Comparison of ENCODE assay signal across 10 mouse cellular contexts in the genomic region with DNA sequence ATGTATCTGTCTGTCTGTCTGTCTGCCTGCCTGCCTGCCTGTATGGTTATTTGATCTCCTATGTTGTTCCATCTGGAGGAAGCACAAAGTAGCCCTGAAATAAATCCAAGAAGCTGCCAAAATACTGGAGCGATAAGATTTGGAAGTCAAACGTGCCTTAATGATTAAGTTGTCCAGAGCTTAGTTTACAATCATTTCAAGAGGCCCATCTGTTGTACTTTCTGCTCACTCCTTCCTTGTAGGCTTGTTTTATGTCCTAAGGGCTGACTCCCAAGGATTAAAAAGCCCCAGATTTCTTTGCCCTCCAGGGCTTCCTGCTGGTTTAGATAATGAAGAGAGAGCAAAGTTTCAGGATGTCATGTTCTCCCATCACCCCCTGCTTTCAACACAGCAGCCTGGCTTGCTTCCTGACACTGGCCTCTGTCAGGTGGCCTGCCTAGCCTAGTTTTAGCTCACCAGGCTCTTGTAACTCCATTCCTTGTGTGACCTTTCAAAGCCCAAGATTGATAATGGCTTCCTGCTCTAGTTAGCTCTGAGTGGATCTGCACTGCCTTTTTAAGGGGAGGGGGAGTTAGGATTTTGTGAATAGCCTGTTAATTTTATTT.
A peak's percentile ranks its signal among the peaks of the same experiment; 100 is the strongest.
DNase-seq lines count a peak whose midpoint lies in the region; ATAC-seq and TF ChIP-seq lines count a peak whose summit lies in the region.
"Had no signal": no experiment of that assay in that cellular context is flagged by ENCODE, and none has a peak within 500 bp of the region (broad histone marks: within the 10 kb centered on the region; RNA-seq: fewer than 3 reads in every experiment).

No protein-coding gene starts in this region.

- no peak overlapping the region for H3K9ac ChIP-seq in lung, embryonic 14.5 days
- H3K9ac ChIP-seq in heart, embryonic 14.5 days (ENCODE audit: low read length): no peak overlapping the region
- H3K9ac ChIP-seq in midbrain, embryonic 16.5 days (ENCODE audit: low read depth, low read length): no peak overlapping the region
- no peak overlapping the region for H3K9ac ChIP-seq in midbrain, embryonic 13.5 days (replicated peaks)

- peak overlapping the region; percentile 79; the same call in 1 of the 2 replicates for H3K27ac ChIP-seq in lung, embryonic 14.5 days (ENCODE audit: low read depth)
- peak overlapping the region; percentile 43 to 64 for H3K27ac ChIP-seq in heart, embryonic 14.5 days (replicated peaks in 1 of 2; ENCODE audit: control insufficient read depth in 1 of 2, insufficient read depth in 1 of 2, low read depth in 2 of 2, low read length in 2 of 2)
- no peak overlapping the region for H3K27ac ChIP-seq in midbrain, embryonic 16.5 days (ENCODE audit: low read length)
- no peak overlapping the region for H3K27ac ChIP-seq in midbrain, embryonic 13.5 days

- no peak overlapping the region for H3K4me2 ChIP-seq in lung, embryonic 14.5 days
- no peak overlapping the region for H3K4me2 ChIP-seq in heart, embryonic 14.5 days (ENCODE audit: low read length)
- no peak overlapping the region for H3K4me2 ChIP-seq in midbrain, embryonic 16.5 days (ENCODE audit: low read length)
- H3K4me2 ChIP-seq in midbrain, embryonic 13.5 days (replicated peaks): no peak overlapping the region

- H3K36me3 ChIP-seq in lung, embryonic 14.5 days (ENCODE audit: insufficient read depth): no peaks in the 10 kb centered on the region
- no peaks in the 10 kb centered on the region for H3K36me3 ChIP-seq in heart, embryonic 14.5 days (ENCODE audit: control insufficient read depth, insufficient read depth, low read length)
- H3K36me3 ChIP-seq in midbrain, embryonic 16.5 days (ENCODE audit: control insufficient read depth, insufficient read depth, low read length): no peaks in the 10 kb centered on the region
- H3K36me3 ChIP-seq in midbrain, embryonic 13.5 days: no peaks in the 10 kb centered on the region

- no peak for TF ChIP-seq CTCF in lung, embryonic 14.5 days (IDR thresholded peaks at IDR 0.05; ENCODE audit: low read depth)

- no peaks in the 10 kb centered on the region for H3K27me3 ChIP-seq in lung, embryonic 14.5 days (ENCODE audit: insufficient read depth, low read length)
- H3K27me3 ChIP-seq in heart, embryonic 14.5 days (ENCODE audit: control insufficient read depth, insufficient read depth, low read length): no peaks in the 10 kb centered on the region
- no peaks in the 10 kb centered on the region for H3K27me3 ChIP-seq in midbrain, embryonic 16.5 days (ENCODE audit: control insufficient read depth, insufficient read depth, low read depth, low read length)
- no peaks in the 10 kb centered on the region for H3K27me3 ChIP-seq in midbrain, embryonic 13.5 days

- no peaks in the 10 kb centered on the region for H3K9me3 ChIP-seq in lung, embryonic 14.5 days (ENCODE audit: low read depth, low read length)
- no peaks in the 10 kb centered on the region for H3K9me3 ChIP-seq in heart, embryonic 14.5 days (ENCODE audit: control insufficient read depth, low read length)
- H3K9me3 ChIP-seq in midbrain, embryonic 16.5 days (replicated peaks; ENCODE audit: control insufficient read depth, low read length, poor library complexity, severe bottlenecking): no peaks in the 10 kb centered on the region
- no peaks in the 10 kb centered on the region for H3K9me3 ChIP-seq in midbrain, embryonic 13.5 days

- ATAC-seq in lung, embryonic 14.5 days (ENCODE audit: insufficient read depth): peak; percentile 50
- ATAC-seq in heart, embryonic 14.5 days (ENCODE audit: insufficient number of reproducible peaks, insufficient read depth, low FRiP score, low read depth): peak; percentile 69; the same call in 1 of the 2 replicates
- no peak for ATAC-seq in midbrain, embryonic 16.5 days
- no peak for ATAC-seq in midbrain, embryonic 13.5 days

- peaks cover 14% of the 10 kb centered on the region for H3K4me1 ChIP-seq in lung, embryonic 14.5 days (ENCODE audit: insufficient read depth)
- peaks cover 5 to 19% of the 10 kb centered on the region in 2 experiments for H3K4me1 ChIP-seq in heart, embryonic 14.5 days (ENCODE audit: control insufficient read depth in 2 of 2, insufficient read depth in 2 of 2, low read length in 2 of 2)
- no peaks in the 10 kb centered on the region for H3K4me1 ChIP-seq in midbrain, embryonic 16.5 days (ENCODE audit: control insufficient read depth, insufficient read depth, low read length)
- no peaks in the 10 kb centered on the region for H3K4me1 ChIP-seq in midbrain, embryonic 13.5 days (replicated peaks)

- no peak overlapping the region for H3K4me3 ChIP-seq in lung, embryonic 14.5 days (ENCODE audit: low read depth, low read length)
- no peak overlapping the region for H3K4me3 ChIP-seq in heart, embryonic 14.5 days (ENCODE audit: control insufficient read depth in 1 of 2, insufficient read depth in 1 of 2, low read depth in 1 of 2, low read length in 2 of 2)
- no peak overlapping the region for H3K4me3 ChIP-seq in midbrain, embryonic 16.5 days (ENCODE audit: low read depth, low read length)
- H3K4me3 ChIP-seq in midbrain, embryonic 13.5 days (replicated peaks): no peak overlapping the region

- peak; percentile 28 for DNase-seq in cerebellum, adult 9-10 months
- no peak for DNase-seq in cerebellum, adult 18-20 months
- DNase-seq in lung, embryonic 14.5 days: peak; percentile 70
- no peak for DNase-seq in lung, adult 18-20 months
- DNase-seq in skeletal muscle tissue, adult 2 months (ENCODE audit: low read depth, low spot score): peak; percentile 85
- DNase-seq: kidney, adult 11 months; thymus, adult 2 months had no signal

- 5% methylated on average over 2 of the region's 2 CpGs for WGBS in lung, embryonic 14.5 days
- WGBS in heart, embryonic 14.5 days: 19% methylated on average over 2 of the region's 2 CpGs
- 33% methylated on average over 2 of the region's 2 CpGs for WGBS in midbrain, embryonic 16.5 days
- WGBS in midbrain, embryonic 13.5 days: 36% methylated on average over 2 of the region's 2 CpGs

Comparison
In these comparisons a context has a peak if more than half of its experiments do, and no peak if none do; other contexts are left out.
1. DNase-seq: peak in cerebellum, adult 9-10 months (single experiment), lung, embryonic 14.5 days (single experiment) and skeletal muscle tissue, adult 2 months (single experiment); none in cerebellum, adult 18-20 months (0 of 2) and lung, adult 18-20 months (0 of 2).
2. ATAC-seq: peak in lung, embryonic 14.5 days (single experiment) and heart, embryonic 14.5 days (single experiment); none in midbrain, embryonic 16.5 days (single experiment) and midbrain, embryonic 13.5 days (single experiment).
3. H3K27ac ChIP-seq: peak in lung, embryonic 14.5 days (single experiment) and heart, embryonic 14.5 days (2 of 2); none in midbrain, embryonic 16.5 days (single experiment) and midbrain, embryonic 13.5 days (single experiment).